Mouse (Mus musculus) testis, adult 2 months (tissue): ENCODE results near the gene 1600002K03Rik.

Source experiments
- CTCF ChIP-seq: fragments of 200-500 bp; IDR thresholded peaks from 2 replicates; pipeline ENCODE4 v1.5.1; 2012; ENCODE audit warnings: low read depth, mild to moderate bottlenecking, inconsistent platforms, low read length, moderate library complexity; ENCODE audit not compliant: control insufficient read depth, insufficient read depth, insufficient replicate concordance
- POLR2A ChIP-seq: fragments of 200-500 bp; IDR thresholded peaks from 2 replicates; pipeline ENCODE4 v1.6.1; 2012; ENCODE audit warnings: low read depth, mild to moderate bottlenecking, inconsistent platforms, low read length, moderate library complexity; ENCODE audit not compliant: control insufficient read depth

DNA sequence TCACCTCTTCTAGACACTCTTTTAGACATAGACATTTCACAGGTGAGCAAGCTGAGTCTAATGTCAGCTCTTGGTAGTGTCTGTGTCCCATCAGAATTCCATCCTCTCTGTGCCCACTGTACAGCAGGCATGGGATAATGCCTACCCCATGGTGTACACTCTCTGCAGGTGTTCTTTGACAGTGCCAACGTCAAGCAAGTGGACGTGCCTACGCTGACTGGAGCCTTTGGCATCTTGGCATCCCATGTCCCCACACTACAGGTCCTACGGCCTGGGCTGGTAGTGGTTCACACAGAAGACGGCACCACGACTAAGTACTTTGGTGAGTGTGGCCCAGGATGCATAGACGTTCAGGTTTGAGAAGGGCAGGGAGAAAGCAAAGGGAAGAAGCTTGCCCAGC is 29.1 kb upstream of the 1600002K03Rik start:
- TF ChIP-seq CTCF, result no peak
- no peak for TF ChIP-seq POLR2A
